Mouse (Mus musculus): Measurements from ENCODE around the gene Mphosph9. TPM values are rescaled to one million over a fixed set of nuclear protein-coding genes. Genes with fewer than 3 reads are reported as not detected.
A peak's percentile ranks its signal among the peaks of the same experiment; 100 is the strongest.

The Mphosph9 gene
- polyA plus RNA-seq, 1 experiment from 2014 or later = 5.2 TPM

GRCm38 (mm10) chr5:124227193-124227592, 100.6 kb downstream of the Mphosph9 start:
- H3K4me1 ChIP-seq (replicated peaks; ENCODE audit: insufficient read depth, low read length) = 0 out of 2 replicates have a peak, but pooled peaks cover 5% of the 10 kb centered on the region
- no peak overlapping the region for H3K4me3 ChIP-seq (replicated peaks; ENCODE audit: low read depth, low read length)
- no peak for TF ChIP-seq CTCF (IDR thresholded peaks at IDR 0.05; ENCODE audit: low read depth)
- ATAC-seq (replicated peaks; ENCODE audit: low FRiP score, low read depth) (no peak), DNase-seq (ENCODE audit: low spot score) (no peak)
- H3K4me2 ChIP-seq (ENCODE audit: low read length) = no peak overlapping the region
- no peak overlapping the region for H3K9ac ChIP-seq (ENCODE audit: low read depth, low read length)
- H3K36me3 ChIP-seq (ENCODE audit: insufficient read depth, low read length) = no peaks in the 10 kb centered on the region
- 63% methylated on average over 6 of the region's 6 CpGs for WGBS
- H3K9me3 ChIP-seq (replicated peaks; ENCODE audit: low read length) = no peaks in the 10 kb centered on the region
- H3K27ac ChIP-seq = no peak overlapping the region
- H3K27me3 ChIP-seq (ENCODE audit: insufficient read depth, low read length) = no peaks in the 10 kb centered on the region

DNA sequence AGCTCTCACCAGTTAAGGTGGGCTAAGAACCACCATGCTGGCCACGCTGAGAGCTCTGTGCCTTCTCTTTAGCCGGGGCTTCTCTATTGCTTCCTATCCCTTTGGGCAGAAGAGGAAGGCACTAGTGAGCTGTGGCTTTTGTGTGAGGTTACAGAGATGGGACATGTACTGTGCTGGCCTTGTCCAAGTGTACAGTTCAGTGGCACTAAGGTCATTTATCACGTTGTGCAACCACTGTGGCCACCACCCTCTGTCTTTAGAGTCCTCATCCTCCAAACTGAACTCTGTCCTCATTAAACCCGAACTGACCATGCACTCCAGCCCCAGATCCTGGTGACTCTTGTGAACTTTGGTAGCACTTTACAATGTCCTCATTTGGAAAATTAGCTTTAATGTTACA, 101.3 kb downstream of the Mphosph9 start:
- no peak overlapping the region for H3K4me3 ChIP-seq (replicated peaks; ENCODE audit: low read depth, low read length)
- 0 out of 2 replicates have a peak, but pooled peaks cover 4% of the 10 kb centered on the region for H3K4me1 ChIP-seq (replicated peaks; ENCODE audit: insufficient read depth, low read length)
- H3K9me3 ChIP-seq (replicated peaks; ENCODE audit: low read length) = no peaks in the 10 kb centered on the region
- DNase-seq (ENCODE audit: low spot score) (no peak), ATAC-seq (replicated peaks; ENCODE audit: low FRiP score, low read depth) (no peak)
- no peak overlapping the region for H3K4me2 ChIP-seq (ENCODE audit: low read length)
- no peak overlapping the region for H3K27ac ChIP-seq
- TF ChIP-seq CTCF (IDR thresholded peaks at IDR 0.05; ENCODE audit: low read depth) = no peak
- WGBS = 78% methylated on average over 4 of the region's 4 CpGs
- no peak overlapping the region for H3K9ac ChIP-seq (ENCODE audit: low read depth, low read length)
- no peaks in the 10 kb centered on the region for H3K36me3 ChIP-seq (ENCODE audit: insufficient read depth, low read length)
- H3K27me3 ChIP-seq (ENCODE audit: insufficient read depth, low read length) = no peaks in the 10 kb centered on the region

- H3K4me3 ChIP-seq (replicated peaks; ENCODE audit: low read depth, low read length) = no peak overlapping the region
- H3K36me3 ChIP-seq (ENCODE audit: insufficient read depth, low read length) = no peaks in the 10 kb centered on the region
- H3K4me2 ChIP-seq (ENCODE audit: low read length) = no peak overlapping the region
- no peaks in the 10 kb centered on the region for H3K9me3 ChIP-seq (replicated peaks; ENCODE audit: low read length)
- H3K4me1 ChIP-seq (replicated peaks; ENCODE audit: insufficient read depth, low read length) = peaks cover 6% of the 10 kb centered on the region; the same call in 1 of the 2 replicates
- ATAC-seq (replicated peaks; ENCODE audit: low FRiP score, low read depth) (no peak), DNase-seq (ENCODE audit: low spot score) (no peak)
- H3K9ac ChIP-seq (ENCODE audit: low read depth, low read length) = no peak overlapping the region
- TF ChIP-seq CTCF (IDR thresholded peaks at IDR 0.05; ENCODE audit: low read depth) = no peak
- 92% methylated on average over 7 of the region's 7 CpGs for WGBS
- no peaks in the 10 kb centered on the region for H3K27me3 ChIP-seq (ENCODE audit: insufficient read depth, low read length)
- no peak overlapping the region for H3K27ac ChIP-seq
These were observed 101.9 kb downstream of the Mphosph9 start for GRCm38 (mm10) chr5:124225891-124226290.

- ATAC-seq (replicated peaks; ENCODE audit: low FRiP score, low read depth) (no peak), DNase-seq (ENCODE audit: low spot score) (no peak)
- 62% methylated on average over 16 of the region's 16 CpGs for WGBS
- peaks cover 9% of the 10 kb centered on the region; the same call in 1 of the 2 replicates for H3K4me1 ChIP-seq (replicated peaks; ENCODE audit: insufficient read depth, low read length)
- H3K27ac ChIP-seq = no peak overlapping the region
- no peaks in the 10 kb centered on the region for H3K9me3 ChIP-seq (replicated peaks; ENCODE audit: low read length)
- no peak for TF ChIP-seq CTCF (IDR thresholded peaks at IDR 0.05; ENCODE audit: low read depth)
- H3K36me3 ChIP-seq (ENCODE audit: insufficient read depth, low read length) = no peaks in the 10 kb centered on the region
- H3K4me2 ChIP-seq (ENCODE audit: low read length) = no peak overlapping the region
- no peaks in the 10 kb centered on the region for H3K27me3 ChIP-seq (ENCODE audit: insufficient read depth, low read length)
- no peak overlapping the region for H3K4me3 ChIP-seq (replicated peaks; ENCODE audit: low read depth, low read length)
- no peak overlapping the region for H3K9ac ChIP-seq (ENCODE audit: low read depth, low read length)
These were observed 103.3 kb downstream of the Mphosph9 start for GRCm38 (mm10) chr5:124224321-124225092.

DNA sequence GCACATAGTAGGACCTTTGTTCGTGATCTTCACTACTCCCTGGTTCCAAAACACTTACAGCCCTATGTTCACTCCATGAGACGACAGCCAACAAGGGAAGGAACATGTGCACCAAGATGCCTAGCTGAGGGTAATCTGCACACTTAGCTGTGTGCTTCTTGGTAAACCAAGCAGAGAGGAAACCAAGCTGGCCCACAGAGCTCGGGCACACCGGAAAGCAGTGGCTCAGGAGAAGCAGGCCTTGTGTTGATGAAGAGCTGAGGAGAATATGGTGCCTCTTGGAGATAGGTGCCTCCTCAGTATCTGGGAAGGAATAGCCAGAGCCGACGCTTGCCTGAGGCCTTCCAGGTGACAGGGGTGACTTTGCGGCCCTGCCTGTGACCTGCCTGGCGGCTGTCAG, 104.2 kb downstream of the Mphosph9 start:
- H3K9me3 ChIP-seq (replicated peaks; ENCODE audit: low read length) = no peaks in the 10 kb centered on the region
- no peak overlapping the region for H3K4me2 ChIP-seq (ENCODE audit: low read length)
- H3K4me3 ChIP-seq (replicated peaks; ENCODE audit: low read depth, low read length) = no peak overlapping the region
- no peak overlapping the region for H3K9ac ChIP-seq (ENCODE audit: low read depth, low read length)
- H3K27me3 ChIP-seq (ENCODE audit: insufficient read depth, low read length) = no peaks in the 10 kb centered on the region
- H3K27ac ChIP-seq = no peak overlapping the region
- DNase-seq (ENCODE audit: low spot score) = no peak
- 91% methylated on average over 8 of the region's 8 CpGs for WGBS
- ATAC-seq (replicated peaks; ENCODE audit: low FRiP score, low read depth) = no peak
- peaks cover 10% of the 10 kb centered on the region; the same call in 1 of the 2 replicates for H3K4me1 ChIP-seq (replicated peaks; ENCODE audit: insufficient read depth, low read length)
- no peak for TF ChIP-seq CTCF (IDR thresholded peaks at IDR 0.05; ENCODE audit: low read depth)
- H3K36me3 ChIP-seq (ENCODE audit: insufficient read depth, low read length) = no peaks in the 10 kb centered on the region

DNA sequence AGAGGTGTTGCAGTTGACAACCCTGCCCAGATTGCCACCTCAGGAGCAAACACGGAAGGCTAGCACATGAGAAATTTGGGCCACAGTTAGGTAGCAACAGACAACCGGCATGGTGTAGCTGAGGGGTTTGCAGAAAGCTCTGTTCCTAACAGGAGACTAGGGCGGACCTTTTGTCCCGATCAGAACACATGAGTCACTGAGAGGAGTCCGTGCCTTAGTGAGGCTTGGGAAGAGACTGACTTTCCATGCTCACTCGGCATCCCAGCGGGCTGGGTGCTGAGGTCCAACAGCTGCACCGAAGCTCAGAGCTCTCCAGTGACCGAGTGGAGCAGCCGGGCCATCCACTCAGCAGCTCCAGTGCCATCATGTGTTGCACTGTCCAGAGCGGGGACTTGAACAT, 105.1 kb downstream of the Mphosph9 start:
- Histone ChIP-seq H3K27me3 (ENCODE audit: insufficient read depth, low read length) (no peaks in the 10 kb centered on the region), H3K4me3 (replicated peaks; ENCODE audit: low read depth, low read length) (no peak overlapping the region), H3K4me1 (replicated peaks; ENCODE audit: insufficient read depth, low read length) (peaks cover 16% of the 10 kb centered on the region; the same call in 1 of the 2 replicates), H3K9me3 (replicated peaks; ENCODE audit: low read length) (no peaks in the 10 kb centered on the region), H3K27ac (peak overlapping the region; percentile 54; the same call in 1 of the 2 replicates), H3K36me3 (ENCODE audit: insufficient read depth, low read length) (no peaks in the 10 kb centered on the region), H3K4me2 (ENCODE audit: low read length) (no peak overlapping the region), H3K9ac (ENCODE audit: low read depth, low read length) (no peak overlapping the region)
- no peak for TF ChIP-seq CTCF (IDR thresholded peaks at IDR 0.05; ENCODE audit: low read depth)
- ATAC-seq (replicated peaks; ENCODE audit: low FRiP score, low read depth) (no peak), DNase-seq (ENCODE audit: low spot score) (no peak)
- 75% methylated on average over 11 of the region's 11 CpGs for WGBS

All from kidney, postnatal 0 days (tissue).